Mouse (Mus musculus) ZHBTc4 (cell line): ENCODE results near the gene Tspan33.

Source experiments
- DNase-seq: peaks from one replicate; pipeline ENCODE4 v3.0.0-alpha.2; 2011; ENCODE audit warnings: low read depth, low spot score

Gene Tspan33

DNA sequence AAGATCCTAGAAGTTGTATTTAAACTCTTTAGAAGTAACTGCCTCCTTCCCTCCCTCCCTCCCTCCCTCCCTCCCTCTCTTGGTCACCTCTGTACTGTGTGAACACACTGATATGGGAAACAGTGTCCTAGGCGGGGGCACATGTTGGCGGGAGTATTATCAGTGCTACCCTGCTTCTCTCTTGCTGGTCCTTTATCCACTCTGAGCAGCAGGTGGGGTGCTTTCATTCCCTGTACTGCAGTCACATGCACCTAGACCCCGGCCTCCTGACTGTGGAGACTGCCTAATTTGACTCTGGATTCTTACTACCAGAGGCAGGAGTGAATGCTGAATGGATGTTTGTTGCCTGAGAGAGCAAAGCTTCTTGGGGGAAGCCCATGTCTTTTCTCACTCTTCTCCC is 3.5 kb downstream of the Tspan33 start:
- DNase-seq: no peak

DNA sequence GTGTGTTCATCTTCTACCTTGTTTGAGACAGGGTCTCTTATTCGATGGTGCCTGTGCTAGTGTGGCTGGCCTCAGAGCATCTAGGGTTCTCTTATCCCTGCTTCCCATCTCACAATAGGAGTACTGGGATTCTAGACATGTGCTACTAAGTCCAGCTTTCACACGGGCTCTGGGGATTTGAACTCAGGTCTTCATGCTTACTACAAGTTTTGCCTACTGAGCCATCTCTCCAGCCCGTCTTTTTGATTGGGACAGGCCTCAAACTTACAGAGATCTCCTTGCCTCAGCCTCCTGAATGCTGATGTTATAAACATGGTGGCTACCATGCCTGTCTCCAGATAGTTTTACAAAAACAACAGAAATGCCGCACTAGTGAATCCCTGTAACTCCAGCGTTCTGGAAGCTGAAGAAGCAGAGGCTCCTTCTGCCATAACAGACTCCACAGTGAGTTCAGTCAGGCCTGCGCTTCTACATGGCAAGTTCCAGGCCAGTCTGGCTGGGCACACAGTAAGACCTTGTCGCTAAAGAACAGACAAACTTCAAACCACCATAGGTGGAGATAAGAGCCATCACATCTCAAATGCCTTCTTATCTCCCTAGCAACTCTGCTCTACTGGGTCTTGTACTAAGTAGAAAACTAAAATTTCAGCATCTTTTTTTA is 5.2 kb downstream of the Tspan33 start:
- DNase-seq: no peak

DNA sequence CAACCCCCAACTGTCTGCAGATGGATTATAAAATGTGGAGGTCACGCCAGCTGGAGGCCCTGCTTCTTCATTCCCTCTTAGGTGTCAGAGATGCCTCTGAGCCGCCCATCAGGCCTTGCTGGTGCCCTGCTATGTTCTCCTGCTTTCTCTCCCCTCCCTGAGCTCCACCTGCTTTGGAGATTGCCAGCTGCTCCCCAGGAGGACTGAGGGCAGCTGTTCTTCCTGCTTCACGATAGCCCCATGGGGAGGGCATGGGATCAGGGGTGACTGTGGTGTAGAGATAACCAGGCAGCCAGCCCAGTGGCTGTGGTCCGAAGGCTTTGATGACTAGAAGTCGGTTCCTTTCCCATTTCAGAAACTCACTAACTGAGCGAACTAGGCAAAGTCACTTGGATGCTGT is 7.0 kb downstream of the Tspan33 start:
- no peak for DNase-seq

DNA sequence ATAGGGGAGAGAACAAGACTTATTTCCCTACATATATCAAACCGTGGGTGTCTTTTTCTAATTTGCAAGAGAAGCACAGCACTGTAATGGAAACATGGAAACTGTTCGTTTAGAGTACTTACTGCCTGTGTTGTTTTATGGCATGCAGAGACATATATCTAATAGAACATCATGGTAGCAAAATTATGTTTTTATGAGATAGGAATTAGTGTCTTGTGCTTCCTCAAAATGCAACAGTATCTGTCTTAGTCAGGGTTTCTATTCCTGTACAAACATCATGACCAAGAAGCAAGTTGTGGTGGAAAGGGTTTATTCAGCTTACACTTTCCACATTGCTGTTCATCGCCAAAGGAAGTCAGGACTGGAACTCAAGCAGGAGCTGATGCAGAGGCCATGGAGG is 8.1 kb downstream of the Tspan33 start:
- DNase-seq: no peak

DNA sequence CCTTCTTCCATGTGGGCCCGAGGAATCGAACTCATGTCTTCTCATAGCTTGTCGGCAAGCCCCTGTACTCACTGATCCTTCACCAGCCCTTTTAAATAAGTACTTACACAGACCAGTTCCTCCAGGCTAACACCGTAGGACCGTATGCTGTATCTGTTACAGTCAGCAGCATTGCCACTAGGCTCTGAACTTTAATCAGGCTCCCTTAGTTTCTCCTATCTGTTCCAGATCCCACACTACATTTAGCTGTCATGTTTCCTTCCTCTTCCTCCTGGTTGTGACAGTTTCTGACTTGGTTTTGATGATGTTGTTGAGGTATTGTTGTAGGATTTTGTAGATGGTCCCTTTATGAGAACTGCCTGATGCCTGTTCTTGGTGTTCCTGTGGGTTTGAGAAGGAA is 10.1 kb downstream of the Tspan33 start:
- no peak for DNase-seq

DNA sequence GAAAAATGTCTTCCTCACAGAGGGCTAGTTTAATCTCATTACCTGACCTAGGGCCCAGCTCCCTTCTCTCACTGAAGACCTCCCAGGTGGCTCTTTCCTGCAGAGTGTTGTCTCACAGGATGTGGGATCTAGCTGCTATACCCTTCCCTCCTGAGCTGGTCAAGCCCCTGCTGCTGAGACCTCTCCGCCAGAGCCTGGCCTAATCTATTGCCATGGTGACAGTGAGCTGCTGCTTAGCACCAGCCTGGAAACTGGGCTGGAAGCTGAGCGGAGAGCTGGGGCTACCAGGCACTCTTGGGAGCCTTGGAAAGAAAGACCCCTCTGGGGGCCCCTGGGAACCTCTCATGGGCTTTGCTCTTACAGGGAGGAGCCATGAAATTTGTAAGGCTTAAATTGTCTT is 13.9 kb downstream of the Tspan33 start:
- DNase-seq: no peak

DNA sequence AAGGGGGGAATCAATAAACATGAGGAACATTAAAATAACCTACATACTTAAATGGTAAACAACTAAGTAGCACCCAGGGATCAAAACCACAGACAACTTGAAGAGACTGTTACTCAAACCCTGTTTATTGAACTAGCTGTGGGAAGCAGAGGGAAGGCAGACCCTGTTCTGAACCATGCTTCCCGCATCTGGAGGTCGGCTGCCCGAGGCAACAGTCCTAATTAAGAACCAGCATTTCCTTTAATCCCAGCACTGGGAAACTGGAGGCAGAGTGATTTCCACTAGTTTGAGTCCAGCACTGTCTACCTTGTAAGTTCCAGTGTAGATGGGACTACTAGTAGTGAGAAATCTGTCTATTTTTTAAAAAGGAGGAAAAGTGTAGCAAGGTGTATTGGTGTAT is 17.3 kb downstream of the Tspan33 start:
- no peak for DNase-seq

DNA sequence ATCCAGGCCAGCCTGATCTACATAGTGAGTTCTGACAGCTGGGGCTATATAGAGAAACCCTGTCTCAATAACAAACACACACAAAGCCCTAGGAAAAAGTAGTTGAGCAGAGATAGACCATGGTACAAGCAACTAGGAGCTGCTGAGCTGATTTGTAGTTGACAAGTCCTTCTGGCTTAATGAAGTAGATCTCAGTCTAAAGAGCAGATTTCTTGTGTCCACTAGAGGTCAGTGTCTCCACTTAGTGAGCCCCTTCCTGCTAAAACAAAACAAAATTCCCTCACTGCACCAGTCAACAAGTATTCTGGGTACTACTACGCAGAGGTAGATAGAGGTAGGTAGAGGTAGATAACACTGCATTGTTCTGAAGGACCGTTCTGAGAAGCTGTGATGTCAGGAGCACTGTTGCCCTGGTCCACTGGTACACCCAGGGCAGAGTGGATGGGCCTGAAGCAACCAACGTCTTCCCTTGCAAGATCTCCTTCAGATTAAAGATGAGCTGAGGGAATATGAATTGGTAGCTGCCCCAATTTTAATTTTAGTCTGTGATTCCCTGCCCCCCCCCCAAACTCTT is 18.1 kb downstream of the Tspan33 start:
- peak; percentile 73 for DNase-seq

DNA sequence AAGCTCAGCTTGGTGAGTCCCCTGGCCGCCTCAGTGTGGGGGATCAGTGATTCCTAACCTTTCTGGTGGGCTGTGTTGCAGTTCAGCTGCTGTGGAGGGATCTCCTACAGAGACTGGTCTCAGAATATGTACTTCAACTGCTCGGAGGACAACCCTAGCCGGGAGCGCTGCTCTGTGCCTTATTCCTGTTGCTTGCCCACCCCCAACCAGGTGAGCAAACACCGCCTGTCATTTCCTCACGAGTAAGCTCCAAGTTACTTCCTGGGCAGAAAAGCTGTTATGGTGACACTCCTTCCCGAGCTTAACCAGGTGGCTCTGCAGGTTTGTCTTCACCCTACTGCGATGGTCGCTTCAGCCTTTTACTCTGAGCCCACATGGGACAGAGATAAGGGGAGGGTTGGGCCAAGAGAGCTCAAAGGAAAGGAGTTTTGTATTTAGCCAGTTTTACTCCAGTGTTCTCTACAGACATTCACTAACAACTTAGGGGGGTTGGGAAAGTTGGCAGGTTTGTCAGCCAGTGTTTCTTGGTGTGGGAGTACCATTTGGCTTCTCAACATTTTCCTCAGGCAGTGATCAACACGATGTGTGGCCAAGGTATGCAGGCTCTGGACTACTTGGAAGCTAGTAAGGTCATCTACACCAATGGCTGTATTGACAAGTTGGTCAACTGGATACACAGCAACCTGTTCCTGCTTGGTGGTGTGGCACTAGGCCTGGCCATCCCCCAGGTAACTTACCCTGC is 22.8 kb downstream of the Tspan33 start:
- DNase-seq: no peak

DNA sequence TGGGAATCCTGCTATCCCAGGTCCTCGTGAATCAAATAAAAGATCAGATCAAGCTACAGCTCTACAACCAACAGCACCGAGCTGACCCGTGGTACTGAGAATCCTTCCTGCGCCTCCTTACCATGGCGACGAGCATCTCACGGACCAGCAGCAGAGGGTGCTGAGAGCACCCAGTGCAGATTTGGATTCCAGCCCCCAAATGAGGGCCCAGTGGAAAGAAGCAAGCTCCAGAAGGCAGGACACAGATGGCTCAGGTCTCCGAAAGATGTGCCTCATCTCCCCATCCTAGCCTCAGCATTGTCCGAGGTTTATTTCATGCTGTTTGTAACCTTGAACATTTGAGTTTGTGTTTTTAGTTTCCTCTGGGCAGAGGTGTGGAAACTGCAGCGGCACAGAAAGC is 23.5 kb downstream of the Tspan33 start:
- no peak for DNase-seq

DNA sequence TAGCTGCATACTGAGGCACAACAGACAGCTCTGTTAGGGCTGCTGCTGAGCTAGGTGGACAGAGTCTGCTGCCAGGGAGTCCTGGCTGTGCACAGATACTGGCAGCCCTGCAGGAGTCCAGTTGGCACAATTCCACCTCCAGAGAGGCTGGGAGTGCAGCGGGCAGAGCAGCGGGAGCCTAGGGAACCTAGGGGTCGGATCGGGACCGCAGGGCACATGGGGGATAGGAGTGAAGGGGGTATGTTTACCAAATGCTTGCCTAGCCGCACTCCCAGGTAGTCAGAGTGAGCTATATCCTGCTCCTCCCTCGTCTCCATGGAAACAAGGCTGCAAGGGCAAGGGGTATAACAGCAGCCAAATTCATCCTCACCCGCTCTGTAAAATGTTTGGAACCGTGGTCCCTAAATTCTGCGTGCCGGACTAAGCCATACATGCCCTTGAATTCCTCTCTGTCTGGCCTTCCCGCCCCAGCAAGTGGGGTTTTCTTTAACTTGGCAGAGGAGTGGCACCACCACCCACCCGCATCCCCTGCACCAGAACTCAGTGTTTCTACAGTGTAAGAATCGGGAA is 24.0 kb downstream of the Tspan33 start:
- DNase-seq: peak; percentile 72

DNA sequence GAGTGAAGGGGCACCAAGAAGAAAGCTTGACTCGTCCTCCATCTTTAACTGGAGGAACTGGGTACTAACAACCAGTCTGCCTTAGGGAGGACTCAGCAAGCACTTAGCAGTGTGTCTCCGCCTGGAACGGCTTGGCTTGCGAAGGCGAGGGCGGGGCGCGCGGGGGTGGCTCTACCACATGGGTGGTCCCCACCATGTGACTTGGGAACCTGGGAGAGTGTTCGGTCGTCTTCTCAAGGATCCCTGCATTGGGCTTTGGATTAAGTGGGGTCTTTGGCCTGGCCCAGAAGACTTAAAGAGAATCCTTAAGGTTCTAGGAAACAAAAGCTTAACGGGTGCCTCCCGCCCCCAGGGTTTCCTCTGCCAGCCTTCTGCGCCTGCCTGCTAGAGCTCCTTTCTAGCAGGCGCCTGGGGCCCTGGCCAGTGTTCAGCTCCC is 24.9 kb downstream of the Tspan33 start:
- DNase-seq: peak; percentile 79

DNA sequence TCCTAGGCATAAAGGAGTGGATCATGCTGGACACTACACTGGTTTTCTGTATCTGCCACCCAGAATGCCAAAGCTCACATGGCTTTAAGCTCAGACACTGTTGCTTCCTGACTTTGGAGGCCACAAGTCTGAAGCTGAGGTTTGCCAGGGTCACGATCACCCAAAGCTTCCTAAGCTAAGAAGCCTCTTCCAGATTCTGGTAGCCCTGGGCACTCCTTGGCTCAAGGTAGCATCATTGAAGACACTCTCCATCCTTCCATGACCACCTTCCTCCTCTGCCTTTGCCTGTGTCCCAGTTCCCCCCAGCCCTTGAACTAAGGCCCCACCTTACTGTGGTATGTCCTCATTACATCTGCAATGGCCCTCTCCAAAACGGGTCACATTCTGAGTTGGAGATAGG is 27.9 kb downstream of the Tspan33 start:
- DNase-seq: no peak

DNA sequence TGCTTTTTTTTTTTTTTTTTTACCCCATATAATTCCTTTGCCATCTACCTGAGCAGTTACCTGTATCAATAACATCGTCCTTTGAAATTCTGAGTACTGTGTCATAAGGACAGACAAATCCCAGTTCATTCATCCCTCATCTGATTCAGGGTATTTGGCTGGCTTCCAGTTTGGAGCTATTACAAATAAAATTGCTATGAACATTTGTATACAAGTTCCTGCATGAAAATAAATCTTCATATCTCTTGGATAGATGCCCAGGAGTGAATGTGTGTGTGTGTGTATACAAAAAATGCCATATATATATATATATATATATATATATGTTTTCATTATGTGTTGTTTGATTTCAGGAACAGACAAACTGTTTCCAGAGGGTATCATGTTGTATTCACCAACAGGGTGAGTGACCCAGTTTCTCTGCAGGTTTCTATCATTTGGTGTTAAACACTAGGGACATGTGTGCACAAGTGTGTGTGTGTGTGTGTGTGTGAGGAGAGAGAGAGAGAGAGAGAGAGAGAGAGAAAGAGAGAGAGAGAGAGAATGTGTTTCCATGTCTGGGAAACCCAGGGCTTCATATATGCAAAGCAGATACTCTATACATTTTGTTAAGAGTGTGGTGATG is 32.7 kb downstream of the Tspan33 start:
- no peak for DNase-seq

DNA sequence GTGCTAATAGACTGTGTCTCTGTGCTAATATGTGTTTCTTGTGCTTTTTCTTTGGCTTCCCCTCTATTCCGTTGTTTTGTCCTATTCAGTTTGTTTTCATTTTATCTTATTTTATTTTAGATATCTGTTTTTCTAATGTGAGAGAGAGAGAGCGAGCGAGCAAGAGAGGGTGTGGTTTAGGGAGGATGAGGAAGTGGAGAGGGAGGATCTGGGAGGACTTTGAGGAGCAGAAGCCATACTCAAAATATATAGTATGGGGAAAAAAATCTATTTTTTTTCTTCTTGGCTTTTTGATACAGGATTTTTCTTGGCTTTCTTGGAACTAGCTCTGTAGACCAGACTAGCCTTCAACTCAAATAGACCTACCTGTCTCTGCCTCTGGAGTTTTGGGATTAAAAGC is 34.0 kb downstream of the Tspan33 start:
- no peak for DNase-seq

DNA sequence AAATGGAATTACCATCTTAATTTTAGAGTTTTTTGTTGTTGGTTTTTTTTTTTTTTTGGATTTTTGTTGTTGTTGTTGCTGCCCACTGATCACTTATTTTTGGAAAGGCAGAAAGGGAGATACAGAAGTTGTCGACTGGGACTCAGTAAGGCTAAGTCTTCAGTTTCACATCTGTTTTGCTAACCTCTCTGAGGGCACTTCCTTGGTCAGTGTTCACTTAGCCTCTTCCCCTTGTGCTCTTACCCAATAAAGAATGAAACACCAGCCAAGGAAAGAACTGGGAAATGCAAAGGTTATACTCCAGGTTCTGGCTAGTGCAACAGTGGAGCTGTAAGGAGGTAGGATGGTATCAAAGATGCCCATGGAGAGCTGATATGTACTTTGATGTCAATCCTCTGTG is 35.5 kb downstream of the Tspan33 start:
- DNase-seq: no peak

DNA sequence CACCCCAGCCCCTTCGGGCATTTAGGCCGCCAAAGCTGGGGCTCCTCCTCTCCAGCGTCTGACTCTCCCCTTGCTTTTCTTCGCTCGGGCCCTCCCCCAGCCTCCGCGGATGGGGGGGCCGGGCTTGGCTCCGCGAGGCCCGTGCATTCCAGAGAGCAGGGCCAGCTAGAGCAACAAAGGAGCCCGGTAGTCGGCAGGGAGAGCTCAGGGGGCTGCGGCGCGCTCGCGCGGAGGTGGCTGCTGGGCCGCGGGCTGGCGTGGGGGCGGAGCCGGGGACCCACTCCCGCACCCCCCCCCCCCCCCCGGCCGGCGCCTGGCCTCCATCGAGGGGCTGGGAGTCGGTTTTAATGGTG is 41.3 kb downstream of the Tspan33 start, which contains the start of gene Smo:
Gene Smo, plus strand, starts transcription at position 168 of the 353 bp plus-strand sequence.
- DNase-seq: peak; percentile 90

DNA sequence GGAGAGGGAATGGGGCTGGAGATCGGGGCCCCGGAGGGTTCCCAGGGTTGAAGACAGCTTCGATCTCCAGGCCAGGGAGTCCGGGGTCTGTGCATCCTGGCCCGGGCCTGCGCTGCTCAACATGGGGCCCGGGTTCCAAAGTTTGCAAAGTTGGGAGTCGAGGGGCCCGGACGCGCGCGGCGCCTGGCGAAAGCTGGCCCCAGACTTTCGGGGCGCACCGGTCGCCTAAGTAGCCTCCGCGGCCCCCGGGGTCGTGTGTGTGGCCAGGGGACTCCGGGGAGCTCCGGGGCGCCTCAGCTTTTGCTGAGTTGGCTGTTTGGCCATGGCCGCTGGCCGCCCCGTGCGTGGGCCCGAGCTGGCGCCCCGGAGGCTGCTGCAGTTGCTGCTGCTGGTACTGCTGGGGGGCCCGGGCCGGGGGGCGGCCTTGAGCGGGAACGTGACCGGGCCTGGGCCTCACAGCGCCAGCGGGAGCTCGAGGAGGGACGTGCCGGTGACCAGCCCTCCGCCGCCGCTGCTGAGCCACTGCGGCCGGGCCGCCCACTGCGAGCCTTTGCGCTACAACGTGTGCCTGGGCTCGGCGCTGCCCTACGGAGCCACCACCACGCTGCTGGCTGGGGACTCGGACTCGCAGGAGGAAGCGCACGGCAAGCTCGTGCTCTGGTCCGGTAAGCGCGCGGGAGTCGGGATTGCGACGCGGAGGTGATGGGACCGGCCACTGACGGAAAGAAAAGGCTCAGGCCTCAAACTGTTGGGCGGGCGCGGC is 41.8 kb downstream of the Tspan33 start:
- DNase-seq: peak; percentile 75

DNA sequence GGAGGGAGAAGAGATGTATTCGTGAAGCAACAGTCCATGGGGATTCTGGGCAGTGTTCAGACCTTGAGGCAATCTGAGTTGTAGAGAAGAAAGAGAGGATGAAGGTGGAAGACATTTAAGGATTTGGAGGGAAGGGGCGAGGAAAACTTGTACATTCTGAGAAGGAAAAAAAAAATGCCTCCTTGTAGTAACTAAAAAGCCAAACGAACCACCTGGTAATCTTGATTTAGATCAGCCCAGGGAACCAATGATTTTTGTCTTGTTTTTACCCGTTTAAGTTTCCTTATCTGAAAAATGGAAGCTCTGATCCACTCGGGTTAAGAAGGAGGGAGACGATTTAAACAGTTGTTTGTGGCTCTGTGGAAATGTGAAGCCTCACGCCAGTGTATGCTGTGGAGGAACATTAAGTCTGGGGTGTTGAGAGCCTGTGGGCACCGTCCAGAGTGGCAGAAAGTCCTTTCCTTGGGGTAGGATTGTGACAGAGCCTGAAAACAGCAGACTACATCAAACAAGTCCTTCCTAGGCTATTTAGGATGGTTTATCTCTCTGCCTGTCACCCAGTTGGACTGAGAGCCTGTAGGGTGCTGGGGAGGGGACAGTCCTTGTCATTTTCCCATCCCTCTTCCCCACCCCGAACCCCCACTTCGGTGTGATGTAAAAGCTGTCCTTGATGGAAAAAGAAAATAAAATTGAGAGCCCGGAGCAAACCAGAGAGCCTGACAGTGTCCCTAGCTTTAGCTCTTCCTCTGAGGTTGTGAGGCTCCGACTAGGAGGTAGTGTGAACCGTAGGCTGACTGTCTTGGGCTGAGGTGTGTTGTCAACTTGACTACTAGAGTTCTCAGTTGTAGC is 42.8 kb downstream of the Tspan33 start:
- no peak for DNase-seq

DNA sequence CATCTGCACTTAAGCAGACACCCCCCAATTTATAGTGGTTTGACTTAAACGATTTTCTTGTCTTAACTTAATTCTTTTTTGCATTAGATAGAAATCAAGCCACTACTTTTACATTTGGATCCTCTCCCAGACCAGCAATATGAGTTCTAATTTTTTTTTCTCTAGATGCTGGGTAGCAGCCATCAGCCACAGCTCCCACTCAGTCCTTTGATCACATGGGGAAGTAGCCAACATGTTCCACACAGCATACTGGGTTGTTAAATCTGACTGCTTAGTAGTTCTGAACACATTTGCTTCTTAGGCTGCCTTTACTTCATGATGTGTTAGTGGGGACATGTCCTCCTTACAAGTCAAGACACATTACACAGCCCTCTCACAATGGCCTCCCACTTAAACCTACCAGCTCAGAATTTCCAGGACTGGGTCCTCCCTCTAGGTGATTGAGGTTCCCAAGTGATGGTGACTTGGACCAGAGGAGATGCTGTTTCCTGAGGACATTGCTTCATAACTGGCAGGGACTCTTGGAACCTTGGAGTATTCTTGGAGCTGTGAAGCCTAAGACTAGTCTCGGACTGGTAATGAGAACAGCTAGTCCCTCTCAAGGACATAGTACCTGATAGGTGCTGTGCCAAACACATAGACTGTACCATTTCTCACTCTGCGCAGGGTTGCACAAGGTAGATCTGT is 57.6 kb downstream of the Tspan33 start:
- no peak for DNase-seq
